Mouse (Mus musculus) ES-Bruce4 (cell line): ENCODE measurements at regions not wholly inside any gene's neighbourhood (a gene's known extent, or its start where the extent isn't known, plus 50 kb on each side); places are given as distances from the start of the nearest gene placed in this dataset.
"Not testable (repeated sequence)": the region's sequence is repeated elsewhere in the genome, so short reads cannot be mapped to it uniquely, and the experiment has no call there.

Experiments used
- H3K27ac ChIP-seq: 2 replicates; pipeline ENCODE4 v1.5.1; 2012; ENCODE audit warnings: low read length, inconsistent platforms; ENCODE audit not compliant: insufficient read depth
- H3K27me3 ChIP-seq: 2 replicates; pipeline ENCODE4 v1.6.1; 2012; ENCODE audit warnings: mild to moderate bottlenecking, low read length, inconsistent platforms; ENCODE audit not compliant: control insufficient read depth, poor library complexity, insufficient read depth, severe bottlenecking
- H3K36me3 ChIP-seq: 2 replicates; pipeline ENCODE4 v1.6.1; 2012; ENCODE audit warnings: inconsistent platforms, mild to moderate bottlenecking, low read length, moderate library complexity; ENCODE audit not compliant: control insufficient read depth, poor library complexity, insufficient read depth, severe bottlenecking
- H3K4me1 ChIP-seq: one replicate; pipeline ENCODE4 v1.8.1; 2011; ENCODE audit warnings: low read length; ENCODE audit not compliant: control insufficient read depth, insufficient read depth
- H3K4me3 ChIP-seq: 2 replicates; pipeline ENCODE4 v1.5.1; 2011; ENCODE audit warnings: low read depth, mild to moderate bottlenecking, low read length
- H3K9ac ChIP-seq: 2 replicates; pipeline ENCODE4 v1.6.1; 2012; ENCODE audit warnings: low read depth, mild to moderate bottlenecking, inconsistent platforms; ENCODE audit not compliant: poor library complexity, severe bottlenecking
- H3K9me3 ChIP-seq: replicated peaks from 2 replicates; pipeline ENCODE4 v1.6.1; 2012; ENCODE audit warnings: mild to moderate bottlenecking, low read length, inconsistent platforms; ENCODE audit not compliant: control insufficient read depth, poor library complexity, insufficient read depth, severe bottlenecking
- CTCF ChIP-seq: IDR thresholded peaks from one replicate; pipeline ENCODE4 v1.8.1; 2011; ENCODE audit warnings: low read depth, low read length
- EP300 ChIP-seq: IDR thresholded peaks from 2 replicates; pipeline ENCODE4 v1.6.1; 2011; ENCODE audit warnings: low read depth, low read length; ENCODE audit not compliant: insufficient read depth
- POLR2A ChIP-seq: IDR thresholded peaks from one replicate; pipeline ENCODE4 v1.8.1; 2011; ENCODE audit warnings: low read length; ENCODE audit not compliant: insufficient read depth

DNA sequence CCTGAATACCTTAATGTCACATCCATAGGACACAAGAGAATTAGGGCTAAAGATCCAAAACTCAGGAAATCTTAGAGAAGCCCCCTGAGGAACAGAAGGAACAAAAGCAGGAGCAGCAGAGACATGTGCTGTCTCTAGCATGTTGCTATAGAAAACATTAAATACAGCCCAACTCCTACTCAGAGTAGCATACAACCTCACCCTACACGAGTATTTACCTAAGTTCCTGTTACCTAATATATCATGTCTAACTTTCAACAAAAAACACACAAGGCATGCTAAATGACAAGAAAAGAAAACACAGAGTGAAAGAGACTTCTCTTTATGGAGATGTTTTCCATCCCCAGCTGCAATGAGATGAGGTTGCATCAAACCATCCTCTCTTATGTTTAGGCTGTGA lies 216.4 kb upstream of the Col8a1 start:
- H3K4me1 ChIP-seq: no peaks in the 10 kb centered on the region
- H3K27me3 ChIP-seq: no peaks in the 10 kb centered on the region; the same call in 1 of the 2 replicates
- H3K9me3 ChIP-seq: no peaks in the 10 kb centered on the region
- H3K4me3 ChIP-seq: no peak overlapping the region
- TF ChIP-seq EP300: no peak
- no peaks in the 10 kb centered on the region for H3K36me3 ChIP-seq
- no peak overlapping the region for H3K27ac ChIP-seq
- H3K9ac ChIP-seq: no peak overlapping the region

DNA sequence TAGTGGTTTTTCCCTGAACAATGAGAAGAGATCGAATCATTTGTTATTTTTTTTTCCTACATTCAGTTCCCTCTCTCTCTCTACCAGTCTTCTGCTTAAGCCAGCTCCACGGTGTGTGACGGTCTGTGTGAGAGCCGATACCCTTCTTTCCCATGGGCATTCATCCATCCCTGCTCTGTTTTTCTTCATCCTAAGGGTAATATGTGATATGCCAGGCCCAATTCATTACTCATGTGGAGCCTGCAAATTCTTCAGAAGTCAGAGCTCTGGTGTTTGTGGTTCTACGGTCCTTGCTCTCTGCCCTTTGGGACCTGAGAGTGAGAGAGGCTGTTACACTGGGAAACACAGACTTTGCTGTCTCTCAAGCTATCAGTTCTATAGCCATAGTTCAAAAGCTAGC lies 229.6 kb upstream of the Col8a1 start:
- H3K4me3 ChIP-seq: no peak overlapping the region
- TF ChIP-seq POLR2A (no peak), EP300 (no peak), CTCF (no peak)
- no peaks in the 10 kb centered on the region for H3K4me1 ChIP-seq

DNA sequence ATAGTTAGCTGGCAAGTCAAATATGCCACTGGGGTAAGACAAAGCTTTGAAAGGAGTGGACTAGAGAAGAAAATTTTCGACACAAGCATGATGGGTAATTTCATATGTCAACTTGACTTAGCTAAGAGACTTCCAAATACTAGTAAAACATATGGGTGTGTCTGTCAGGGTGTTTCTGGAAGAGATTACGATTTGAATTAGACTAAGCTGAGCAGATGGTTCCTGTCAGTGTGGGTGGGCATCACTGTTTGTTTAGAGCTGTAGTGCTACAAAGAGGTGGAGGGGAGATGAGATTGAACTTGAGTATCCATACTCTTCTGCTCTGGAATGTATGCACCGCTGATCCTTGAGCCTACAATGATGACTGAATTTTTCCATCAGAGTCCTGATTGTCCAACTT lies 251.2 kb upstream of the Col8a1 start:
- H3K9ac ChIP-seq: no peak overlapping the region
- no peaks in the 10 kb centered on the region for H3K27me3 ChIP-seq
- H3K36me3 ChIP-seq: no peaks in the 10 kb centered on the region
- no peak overlapping the region for H3K27ac ChIP-seq
- TF ChIP-seq POLR2A (no peak), EP300 (no peak), CTCF (no peak)
- no peak overlapping the region for H3K4me3 ChIP-seq
- H3K9me3 ChIP-seq: no peaks in the 10 kb centered on the region; the same call in 1 of the 2 replicates
- no peaks in the 10 kb centered on the region for H3K4me1 ChIP-seq

More for the DNA sequence above, 229.6 kb upstream of the Col8a1 start:
- no peaks in the 10 kb centered on the region for H3K36me3 ChIP-seq
- no peaks in the 10 kb centered on the region for H3K27me3 ChIP-seq
- H3K9ac ChIP-seq: no peak overlapping the region
- no peaks in the 10 kb centered on the region for H3K9me3 ChIP-seq
- no peak overlapping the region for H3K27ac ChIP-seq

DNA sequence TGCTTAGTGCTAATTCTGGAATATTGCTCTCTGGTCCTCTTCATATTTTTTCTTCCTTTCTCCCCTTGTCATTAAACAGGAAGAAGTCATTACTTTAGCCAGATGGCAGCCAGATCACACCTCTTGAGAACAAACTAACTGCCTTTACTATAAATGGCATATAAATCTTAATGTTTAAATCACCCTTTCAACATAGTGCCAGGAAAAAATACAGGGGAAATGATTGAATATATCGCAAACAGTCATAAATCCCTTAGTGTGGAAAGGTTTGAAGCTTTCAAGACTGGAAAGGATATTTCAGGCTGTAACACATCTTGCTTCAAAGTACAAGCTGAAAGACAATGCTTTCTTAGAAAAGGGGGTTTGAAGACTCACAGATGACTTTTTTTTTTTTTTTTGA lies 259.0 kb upstream of the Col8a1 start:
- H3K27ac ChIP-seq: no peak overlapping the region
- no peaks in the 10 kb centered on the region for H3K9me3 ChIP-seq
- no peak overlapping the region for H3K4me3 ChIP-seq
- no peak overlapping the region for H3K9ac ChIP-seq
- no peaks in the 10 kb centered on the region for H3K36me3 ChIP-seq
- no peak for TF ChIP-seq EP300
- TF ChIP-seq CTCF: no peak
- TF ChIP-seq POLR2A: no peak
- no peaks in the 10 kb centered on the region for H3K27me3 ChIP-seq
- H3K4me1 ChIP-seq: no peaks in the 10 kb centered on the region

DNA sequence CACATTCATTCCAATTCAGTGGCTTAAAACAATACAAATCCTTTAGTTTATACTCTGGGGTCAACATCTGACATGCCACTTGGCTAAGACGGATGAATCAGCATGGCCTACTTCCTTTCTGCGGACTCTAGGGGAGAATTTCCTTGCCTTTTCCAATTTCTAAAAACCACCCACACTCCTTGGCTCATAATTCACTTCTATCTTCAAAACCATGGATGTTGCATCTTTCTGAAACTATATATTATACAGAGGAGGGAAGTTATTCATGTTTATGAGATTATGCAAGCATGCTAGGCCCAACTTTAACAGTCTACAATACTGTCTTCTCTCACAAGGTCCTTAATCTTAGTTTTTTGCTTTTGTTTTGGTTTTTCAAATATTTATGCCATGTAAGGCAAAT lies 273.0 kb upstream of the Col8a1 start:
- Histone ChIP-seq H3K9me3 (no peaks in the 10 kb centered on the region), H3K27me3 (no peaks in the 10 kb centered on the region), H3K36me3 (no peaks in the 10 kb centered on the region), H3K4me1 (no peaks in the 10 kb centered on the region), H3K27ac (no peak overlapping the region), H3K9ac (no peak overlapping the region), H3K4me3 (no peak overlapping the region)
- TF ChIP-seq EP300 (no peak), POLR2A (no peak), CTCF (no peak)

DNA sequence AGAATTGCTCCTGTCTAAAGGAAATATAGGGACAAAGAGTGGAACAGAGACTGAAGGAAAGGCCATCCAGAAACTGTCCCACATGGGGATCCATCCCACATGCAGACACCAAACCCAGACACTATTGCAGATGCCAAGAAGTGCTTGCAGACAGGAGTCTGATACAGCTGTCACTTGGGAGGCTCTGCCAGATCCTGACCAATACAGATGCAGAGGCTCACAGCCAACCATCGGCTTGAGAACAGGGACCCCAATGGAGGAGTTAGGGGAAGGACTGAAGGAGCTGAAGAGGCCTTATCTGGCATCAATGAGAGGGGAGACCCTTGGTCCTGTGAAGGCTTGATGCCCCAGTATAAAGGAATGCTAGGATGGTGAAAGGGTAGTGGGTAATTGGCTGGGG lies 274.0 kb upstream of the Col8a1 start:
- not testable (repeated sequence) for H3K4me3 ChIP-seq, H3K36me3 ChIP-seq, H3K9ac ChIP-seq, H3K27me3 ChIP-seq, H3K27ac ChIP-seq, H3K9me3 ChIP-seq, H3K4me1 ChIP-seq

DNA sequence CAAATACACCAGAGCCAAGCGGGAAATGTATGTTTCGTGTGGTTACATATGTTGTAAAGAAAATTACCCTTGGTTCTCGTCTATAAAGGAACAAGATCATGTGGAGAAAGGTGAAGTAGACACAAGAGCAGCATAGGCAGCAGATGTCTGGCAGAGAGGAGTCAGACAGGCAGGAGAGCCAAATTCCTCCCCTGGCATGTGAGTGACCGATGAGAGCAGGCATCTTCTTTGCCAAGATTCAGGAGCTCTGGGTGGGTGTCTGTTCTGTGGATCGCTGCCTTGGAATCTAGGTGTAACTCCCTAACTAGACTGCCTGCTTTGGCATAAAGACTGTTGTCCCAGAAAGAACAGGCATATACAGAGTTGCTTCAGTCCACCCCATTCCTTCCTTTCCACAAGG lies 275.1 kb upstream of the Col8a1 start:
- H3K27me3 ChIP-seq: no peaks in the 10 kb centered on the region
- no peak overlapping the region for H3K27ac ChIP-seq
- TF ChIP-seq CTCF: no peak
- H3K4me3 ChIP-seq: no peak overlapping the region
- H3K4me1 ChIP-seq: no peaks in the 10 kb centered on the region
- no peak overlapping the region for H3K9ac ChIP-seq
- H3K9me3 ChIP-seq: no peaks in the 10 kb centered on the region
- no peaks in the 10 kb centered on the region for H3K36me3 ChIP-seq
